Mouse (Mus musculus) megakaryocyte, embryonic 14.5 days (primary cell): ENCODE data around the gene Slc4a10.

Experiments
- FLI1 ChIP-seq: IDR thresholded peaks from 2 replicates; pipeline ENCODE4 v1.6.1; 2012; ENCODE audit warnings: low read length, inconsistent platforms, mixed read lengths
- GATA1 ChIP-seq: IDR thresholded peaks from 3 replicates; pipeline ENCODE4 v1.6.1; 2012; ENCODE audit warnings: mixed read lengths, low read length, inconsistent platforms, borderline replicate concordance

GRCm38 (mm10) chr2:62339222-62339944 is 293.1 kb downstream of the Slc4a10 start:
- TF ChIP-seq GATA1 (no peak), FLI1 (no peak)
